Mouse (Mus musculus): ENCODE measurements at regions not wholly inside any gene's neighbourhood (a gene's known extent, or its start where the extent isn't known, plus 50 kb on each side); places are given as distances from the start of the nearest gene placed in this dataset.

- Histone ChIP-seq H3K9me3 (ENCODE audit: control insufficient read depth) (no peaks in the 10 kb centered on the region; the same call in 1 of the 2 replicates), H3K4me2 (replicated peaks; ENCODE audit: low read depth) (no peak overlapping the region), H3K9ac (ENCODE audit: low read depth, low read length) (no peak overlapping the region), H3K4me3 (ENCODE audit: low read depth, low read length) (no peak overlapping the region), H3K27ac (ENCODE audit: low read depth, low read length) (no peak overlapping the region), H3K36me3 (ENCODE audit: control insufficient read depth, insufficient read depth) (no peaks in the 10 kb centered on the region), H3K27me3 (replicated peaks; ENCODE audit: control insufficient read depth, insufficient read depth, low read length) (no peaks in the 10 kb centered on the region), H3K4me1 (replicated peaks; ENCODE audit: control insufficient read depth, insufficient read depth, low read length) (no peaks in the 10 kb centered on the region)
- no peak for ATAC-seq
- WGBS: 53% methylated on average over 13 of the region's 13 CpGs
- peak; percentile 74 for TF ChIP-seq CTCF (IDR thresholded peaks at IDR 0.05; ENCODE audit: low read depth)
Observed at GRCm38 (mm10) chr12:13844532-13845485, 307.0 kb downstream of the Fam84a start.

- no peak for ATAC-seq
- Histone ChIP-seq H3K27me3 (replicated peaks; ENCODE audit: control insufficient read depth, insufficient read depth, low read length) (no peaks in the 10 kb centered on the region), H3K36me3 (ENCODE audit: control insufficient read depth, insufficient read depth) (no peaks in the 10 kb centered on the region), H3K4me3 (ENCODE audit: low read depth, low read length) (no peak overlapping the region), H3K9ac (ENCODE audit: low read depth, low read length) (no peak overlapping the region), H3K27ac (ENCODE audit: low read depth, low read length) (no peak overlapping the region), H3K4me1 (replicated peaks; ENCODE audit: control insufficient read depth, insufficient read depth, low read length) (no peaks in the 10 kb centered on the region), H3K9me3 (ENCODE audit: control insufficient read depth) (no peaks in the 10 kb centered on the region), H3K4me2 (replicated peaks; ENCODE audit: low read depth) (no peak overlapping the region)
- WGBS: 53% methylated on average over 5 of the region's 5 CpGs
- TF ChIP-seq CTCF (IDR thresholded peaks at IDR 0.05; ENCODE audit: low read depth): no peak
Observed at GRCm38 (mm10) chr12:13843423-13844080, 308.3 kb downstream of the Fam84a start.

GRCm38 (mm10) chr12:13841238-13841637 is 310.6 kb downstream of the Fam84a start:
- H3K27me3 ChIP-seq (replicated peaks; ENCODE audit: control insufficient read depth, insufficient read depth, low read length): no peaks in the 10 kb centered on the region
- WGBS: 74% methylated on average over 1 of the region's 1 CpGs
- no peaks in the 10 kb centered on the region for H3K9me3 ChIP-seq (ENCODE audit: control insufficient read depth)
- no peak for ATAC-seq
- H3K4me3 ChIP-seq (ENCODE audit: low read depth, low read length): no peak overlapping the region
- no peak overlapping the region for H3K27ac ChIP-seq (ENCODE audit: low read depth, low read length)
- no peak for TF ChIP-seq CTCF (IDR thresholded peaks at IDR 0.05; ENCODE audit: low read depth)
- H3K4me2 ChIP-seq (replicated peaks; ENCODE audit: low read depth): no peak overlapping the region
- no peak overlapping the region for H3K9ac ChIP-seq (ENCODE audit: low read depth, low read length)
- H3K36me3 ChIP-seq (ENCODE audit: control insufficient read depth, insufficient read depth): no peaks in the 10 kb centered on the region
- H3K4me1 ChIP-seq (replicated peaks; ENCODE audit: control insufficient read depth, insufficient read depth, low read length): no peaks in the 10 kb centered on the region

- no peak for TF ChIP-seq CTCF (IDR thresholded peaks at IDR 0.05; ENCODE audit: low read depth)
- Histone ChIP-seq H3K9me3 (ENCODE audit: control insufficient read depth) (no peaks in the 10 kb centered on the region), H3K27me3 (replicated peaks; ENCODE audit: control insufficient read depth, insufficient read depth, low read length) (no peaks in the 10 kb centered on the region), H3K4me3 (ENCODE audit: low read depth, low read length) (no peak overlapping the region), H3K36me3 (ENCODE audit: control insufficient read depth, insufficient read depth) (no peaks in the 10 kb centered on the region), H3K4me1 (replicated peaks; ENCODE audit: control insufficient read depth, insufficient read depth, low read length) (no peaks in the 10 kb centered on the region), H3K27ac (ENCODE audit: low read depth, low read length) (no peak overlapping the region), H3K4me2 (replicated peaks; ENCODE audit: low read depth) (no peak overlapping the region), H3K9ac (ENCODE audit: low read depth, low read length) (no peak overlapping the region)
- ATAC-seq: no peak
- WGBS: 82% methylated on average over 3 of the region's 3 CpGs
Observed at GRCm38 (mm10) chr12:13834723-13835122, 317.1 kb downstream of the Fam84a start.

GRCm38 (mm10) chr12:13825899-13826298 is 326.0 kb downstream of the Fam84a start:
- Histone ChIP-seq H3K4me3 (ENCODE audit: low read depth, low read length) (no peak overlapping the region), H3K27ac (ENCODE audit: low read depth, low read length) (no peak overlapping the region), H3K9ac (ENCODE audit: low read depth, low read length) (no peak overlapping the region), H3K27me3 (replicated peaks; ENCODE audit: control insufficient read depth, insufficient read depth, low read length) (no peaks in the 10 kb centered on the region), H3K4me2 (replicated peaks; ENCODE audit: low read depth) (no peak overlapping the region), H3K4me1 (replicated peaks; ENCODE audit: control insufficient read depth, insufficient read depth, low read length) (no peaks in the 10 kb centered on the region), H3K36me3 (ENCODE audit: control insufficient read depth, insufficient read depth) (no peaks in the 10 kb centered on the region), H3K9me3 (ENCODE audit: control insufficient read depth) (no peaks in the 10 kb centered on the region)
- TF ChIP-seq CTCF (IDR thresholded peaks at IDR 0.05; ENCODE audit: low read depth): no peak
- no peak for ATAC-seq

- TF ChIP-seq CTCF (IDR thresholded peaks at IDR 0.05; ENCODE audit: low read depth): no peak
- ATAC-seq: no peak
Observed at GRCm38 (mm10) chr12:13815500-13815899, 336.4 kb downstream of the Fam84a start.

More at GRCm38 (mm10) chr12:13815500-13815899, 336.4 kb downstream of the Fam84a start:
- no peak overlapping the region for H3K4me3 ChIP-seq (ENCODE audit: low read depth, low read length)
- H3K9me3 ChIP-seq (ENCODE audit: control insufficient read depth): no peaks in the 10 kb centered on the region
- WGBS: 76% methylated on average over 2 of the region's 2 CpGs
- no peak overlapping the region for H3K4me2 ChIP-seq (replicated peaks; ENCODE audit: low read depth)
- no peaks in the 10 kb centered on the region for H3K27me3 ChIP-seq (replicated peaks; ENCODE audit: control insufficient read depth, insufficient read depth, low read length)
- no peaks in the 10 kb centered on the region for H3K36me3 ChIP-seq (ENCODE audit: control insufficient read depth, insufficient read depth)
- H3K27ac ChIP-seq (ENCODE audit: low read depth, low read length): no peak overlapping the region
- no peaks in the 10 kb centered on the region for H3K4me1 ChIP-seq (replicated peaks; ENCODE audit: control insufficient read depth, insufficient read depth, low read length)
- H3K9ac ChIP-seq (ENCODE audit: low read depth, low read length): no peak overlapping the region

All from intestine, postnatal 0 days (tissue).